Mouse (Mus musculus) brain, embryonic 14.5 days (tissue): ENCODE results near the gene Oas1h.

Experiments used
- CTCF ChIP-seq: fragments of 200-500 bp; IDR thresholded peaks from 2 replicates; pipeline ENCODE4 v1.5.1; 2012; ENCODE audit warnings: inconsistent platforms, mild to moderate bottlenecking, moderate library complexity, borderline replicate concordance; ENCODE audit not compliant: insufficient read depth, insufficient read length; ENCODE audit errors: extremely low read depth
- POLR2A ChIP-seq: fragments of 200-500 bp; IDR thresholded peaks from 2 replicates; pipeline ENCODE4 v1.6.1; 2012; ENCODE audit warnings: mild to moderate bottlenecking, inconsistent platforms, borderline replicate concordance; ENCODE audit not compliant: poor library complexity, insufficient read depth, insufficient read length, severe bottlenecking; ENCODE audit errors: extremely low read depth

- TF ChIP-seq POLR2A (no peak), CTCF (no peak)
Observed at GRCm38 (mm10) chr5:120871469-120871868, 10.2 kb downstream of the Oas1h start.
